Mouse (Mus musculus) forebrain, embryonic 13.5 days (tissue): ENCODE results near the gene D730048I06Rik. TPM values are rescaled to one million over a fixed set of nuclear protein-coding genes. Genes with fewer than 3 reads are reported as not detected.
"Not testable (repeated sequence)": the region's sequence is repeated elsewhere in the genome, so short reads cannot be mapped to it uniquely, and the experiment has no call there.

Experiments
- ATAC-seq: fragments of 200-750 bp; cut with Nextera tagmentation; 2 replicates; pipeline ENCODE4 v1.8.0; 2017
- H3K27ac ChIP-seq: fragments of 300-500 bp; sonication (generic); 2 replicates; pipeline ENCODE4 v1.5.1; 2015; ENCODE audit warnings: inconsistent platforms, mild to moderate bottlenecking, moderate library complexity
- H3K27me3 ChIP-seq: fragments of 300-500 bp; sonication (generic); 2 replicates; pipeline ENCODE4 v1.6.1; 2015; ENCODE audit warnings: mild to moderate bottlenecking, inconsistent platforms
- H3K36me3 ChIP-seq: fragments of 300-500 bp; sonication (generic); 2 replicates; pipeline ENCODE4 v1.6.1; 2015; ENCODE audit warnings: mild to moderate bottlenecking, inconsistent platforms; ENCODE audit not compliant: poor library complexity, severe bottlenecking
- H3K4me1 ChIP-seq: fragments of 300-500 bp; sonication (generic); 2 replicates; pipeline ENCODE4 v1.6.1; 2015; ENCODE audit warnings: inconsistent platforms
- H3K4me2 ChIP-seq: fragments of 300-500 bp; sonication (generic); 2 replicates; pipeline ENCODE4 v1.6.1; 2015; ENCODE audit warnings: inconsistent platforms, mild to moderate bottlenecking, moderate library complexity
- H3K4me3 ChIP-seq: fragments of 300-500 bp; sonication (generic); 2 replicates; pipeline ENCODE4 v1.5.1; 2015; ENCODE audit warnings: mild to moderate bottlenecking, inconsistent platforms
- H3K9ac ChIP-seq: fragments of 300-500 bp; sonication (generic); 2 replicates; pipeline ENCODE4 v1.6.1; 2015; ENCODE audit warnings: mild to moderate bottlenecking, inconsistent platforms
- H3K9me3 ChIP-seq: fragments of 300-500 bp; sonication (generic); replicated peaks from 2 replicates; pipeline ENCODE4 v1.6.1; 2016; ENCODE audit warnings: inconsistent platforms
- WGBS: fragments of 180-500 bp; shearing (Covaris S2); methylation state at CpG from one replicate; pipeline ENCODE4 v1.1.7; 2015; 5-methylcytosine and 5-hydroxymethylcytosine counted together
- polyA plus RNA-seq: library from polyadenylated mRNA; unstranded; fragments of >200 nt; fragmentation: Nextera tagmentation; extraction: Ambion mirVana; gene quantifications from 2 replicates; pipeline ENCODE4 v1.2.1, GENCODE M21; 2015

The D730048I06Rik gene
- not detected in 2 replicates for polyA plus RNA-seq

DNA sequence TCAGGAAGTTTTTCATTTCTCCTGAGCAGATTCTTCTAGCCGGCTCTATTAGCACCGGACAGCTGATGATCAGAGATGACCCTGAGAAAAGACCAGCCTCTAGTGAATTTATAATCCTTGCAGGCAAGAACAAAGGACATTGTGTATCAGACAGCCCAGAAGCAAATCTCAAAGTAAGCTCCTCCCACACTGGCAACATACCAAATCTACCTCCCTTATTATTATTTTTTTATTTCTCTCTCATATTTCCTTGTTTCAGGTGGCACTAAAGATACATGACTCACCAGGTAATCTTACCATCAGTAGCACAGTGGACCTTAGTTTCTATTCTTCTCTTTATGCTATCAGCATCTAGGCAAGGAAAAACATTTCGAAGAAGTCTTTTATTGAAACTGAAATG, at the start of gene D730048I06Rik, which contains the start of gene Gm27235:
TSS of gene D730048I06Rik (minus strand) at position 112 of the 400 bp plus-strand sequence.
TSS of gene Gm27235 (minus strand) at position 101 of the 400 bp plus-strand sequence.
- no peak for ATAC-seq
- Histone ChIP-seq H3K27me3 (no peaks in the 10 kb centered on the region), H3K4me3 (no peak within 1 kb of the TSS), H3K4me2 (no peak within 1 kb of the TSS), H3K9ac (no peak within 1 kb of the TSS), H3K9me3 (peaks cover 23% of the 10 kb centered on the region), H3K27ac (no peak within 1 kb of the TSS), H3K4me1 (no peaks in the 10 kb centered on the region), H3K36me3 (no peaks in the 10 kb centered on the region)
- WGBS, result 88% methylated on average over 3 of the region's 3 CpGs

DNA sequence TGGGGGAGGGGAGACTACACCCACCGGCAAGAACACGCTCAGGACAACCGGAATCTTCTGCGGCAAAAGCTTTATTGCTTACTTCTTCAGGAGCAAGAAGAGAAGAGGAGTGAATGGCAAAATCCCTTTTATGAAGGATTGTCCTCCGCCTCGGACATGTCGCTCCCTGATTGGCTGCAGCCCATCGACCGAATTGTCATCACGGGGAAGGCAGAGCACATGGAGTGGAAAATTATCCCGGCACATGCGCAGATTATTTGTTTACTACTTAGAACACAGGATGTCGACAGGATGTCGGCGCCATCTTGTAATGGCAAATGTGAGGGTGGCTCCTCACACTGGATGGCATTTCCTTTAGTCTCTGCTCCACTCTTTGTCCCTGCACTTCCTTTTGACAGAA, 28.0 kb upstream of the D730048I06Rik start:
- peaks cover 12% of the 10 kb centered on the region for H3K9me3 ChIP-seq
- 91% methylated on average over 15 of the region's 15 CpGs for WGBS
- not testable (repeated sequence) for ATAC-seq, H3K27ac ChIP-seq, H3K27me3 ChIP-seq, H3K4me3 ChIP-seq, H3K4me1 ChIP-seq, H3K9ac ChIP-seq, H3K4me2 ChIP-seq, H3K36me3 ChIP-seq

DNA sequence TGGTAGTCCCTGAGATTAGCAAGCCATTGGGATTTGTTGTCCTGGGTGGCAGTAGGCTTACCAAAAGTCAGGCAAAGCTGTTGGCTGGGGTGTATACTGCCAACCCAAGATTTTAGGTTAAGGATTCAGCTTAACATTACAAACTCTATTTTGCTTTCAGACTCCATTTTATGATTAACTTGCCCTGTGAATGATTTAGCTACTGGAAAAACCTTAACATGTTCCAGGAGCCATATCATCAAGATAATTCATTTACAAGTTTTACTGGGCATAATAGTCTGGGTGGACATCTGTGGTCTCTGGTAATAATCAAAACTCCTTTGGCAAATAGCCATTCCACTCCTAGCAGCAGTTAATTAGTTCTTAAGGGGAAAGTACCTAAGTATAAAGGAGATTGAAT, 8.2 kb upstream of the D730048I06Rik start:
- H3K36me3 ChIP-seq, result no peaks in the 10 kb centered on the region
- no peak overlapping the region for H3K4me3 ChIP-seq
- H3K27me3 ChIP-seq, result no peaks in the 10 kb centered on the region
- no peak overlapping the region for H3K9ac ChIP-seq
- H3K4me1 ChIP-seq, result no peaks in the 10 kb centered on the region
- H3K27ac ChIP-seq, result no peak overlapping the region
- no peak overlapping the region for H3K4me2 ChIP-seq
- no peak for ATAC-seq
- peaks cover 33% of the 10 kb centered on the region for H3K9me3 ChIP-seq

DNA sequence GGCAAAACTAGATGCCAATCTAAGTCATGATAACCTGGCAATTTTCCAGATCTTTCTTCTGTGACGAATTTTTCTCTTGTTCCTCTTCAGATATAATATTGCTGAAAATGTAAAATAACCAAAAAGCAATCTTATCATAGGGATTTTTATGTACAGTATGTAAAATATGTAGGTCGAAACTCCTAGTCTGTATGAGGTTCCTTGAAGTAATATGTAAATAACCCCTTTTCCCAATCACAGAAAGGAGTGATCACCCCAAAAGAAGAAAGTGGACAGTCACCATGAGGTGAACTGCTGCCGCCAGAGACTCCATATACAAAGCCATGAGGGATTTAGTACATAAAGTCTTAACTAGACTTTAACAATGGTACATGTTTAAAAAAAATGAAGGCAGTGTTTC, 11.9 kb downstream of the D730048I06Rik start, which contains the start of gene Gm17727:
TSS of gene Gm17727 (minus strand) at position 101 of the 400 bp plus-strand sequence.
- no peaks in the 10 kb centered on the region for H3K36me3 ChIP-seq
- H3K9me3 ChIP-seq, result peaks cover 20% of the 10 kb centered on the region
- no peak within 1 kb of the TSS for H3K9ac ChIP-seq
- 67% methylated on average over 3 of the region's 3 CpGs for WGBS
- no peak within 1 kb of the TSS for H3K4me3 ChIP-seq
- ATAC-seq, result no peak
- no peak within 1 kb of the TSS for H3K27ac ChIP-seq
- H3K27me3 ChIP-seq, result no peaks in the 10 kb centered on the region
- H3K4me2 ChIP-seq, result no peak within 1 kb of the TSS
- H3K4me1 ChIP-seq, result no peaks in the 10 kb centered on the region

DNA sequence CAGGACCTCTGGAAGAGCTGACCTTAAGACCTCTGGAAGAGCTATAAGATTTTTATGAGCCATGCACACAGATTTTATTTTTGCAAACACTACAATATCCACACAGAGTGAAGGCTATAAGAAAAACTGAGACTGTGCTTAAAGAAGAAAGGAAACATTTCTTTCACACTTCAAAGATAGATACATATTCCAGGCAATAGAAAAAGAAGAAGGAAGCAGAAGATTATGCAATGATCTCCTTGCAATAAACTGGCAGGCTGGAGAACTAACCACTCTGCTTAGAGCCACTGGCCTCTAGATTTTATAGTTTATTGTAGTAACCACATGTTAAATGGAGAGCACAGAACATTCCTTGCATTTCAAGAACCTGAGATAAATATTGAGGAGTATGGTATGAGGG, 33.1 kb downstream of the D730048I06Rik start:
- Histone ChIP-seq H3K4me1 (no peaks in the 10 kb centered on the region), H3K4me3 (no peak overlapping the region), H3K9ac (no peak overlapping the region), H3K27ac (no peak overlapping the region), H3K36me3 (no peaks in the 10 kb centered on the region), H3K27me3 (no peaks in the 10 kb centered on the region), H3K4me2 (no peak overlapping the region), H3K9me3 (peaks cover 8% of the 10 kb centered on the region; the same call in 1 of the 2 replicates)
- ATAC-seq, result no peak

DNA sequence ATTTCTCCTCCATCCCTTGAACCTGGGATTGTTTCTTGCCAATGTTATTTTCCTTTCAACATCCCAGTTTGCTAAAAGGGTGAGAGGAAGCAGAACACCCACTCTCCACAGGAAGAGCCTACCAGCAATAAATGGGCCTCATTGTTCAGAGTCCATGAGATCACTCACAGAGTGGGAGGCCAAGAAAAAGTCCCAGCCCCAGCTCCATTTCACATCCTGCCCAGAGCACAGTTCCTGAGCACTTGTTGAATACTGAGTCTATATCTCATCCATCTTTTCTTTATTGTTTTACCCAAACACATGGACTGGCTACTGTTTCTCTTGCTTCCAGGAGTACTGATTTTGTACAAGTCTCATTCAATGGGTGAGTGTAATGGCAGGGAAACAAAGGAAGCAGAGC, 49.2 kb downstream of the D730048I06Rik start, which contains the start of gene Gm17677:
TSS of gene Gm17677 (plus strand) at position 301 of the 400 bp plus-strand sequence.
- H3K4me3 ChIP-seq, result no peak within 1 kb of the TSS
- ATAC-seq, result no peak
- no peak within 1 kb of the TSS for H3K27ac ChIP-seq
- H3K9me3 ChIP-seq, result peaks cover 12% of the 10 kb centered on the region; the same call in 1 of the 2 replicates
- no peak within 1 kb of the TSS for H3K4me2 ChIP-seq
- no peaks in the 10 kb centered on the region for H3K4me1 ChIP-seq
- no peaks in the 10 kb centered on the region for H3K27me3 ChIP-seq
- H3K9ac ChIP-seq, result no peak within 1 kb of the TSS
- no peaks in the 10 kb centered on the region for H3K36me3 ChIP-seq

Other genes with a start within 250 kb of the D730048I06Rik start
- gene Ddx25, start 231.6 kb downstream of the D730048I06Rik start, polyA plus RNA-seq, result 13.2 and 14.9 TPM in 2 replicates
- 19.3 and 20.0 TPM in 2 replicates for gene Pus3, start 231.5 kb downstream of the D730048I06Rik start, polyA plus RNA-seq
- gene Pate2, start 219.8 kb downstream of the D730048I06Rik start, polyA plus RNA-seq, result 1.6 and 2.1 TPM in 2 replicates
- gene Hyls1, start 219.7 kb downstream of the D730048I06Rik start, polyA plus RNA-seq, result 29.0 and 29.7 TPM in 2 replicates
- gene Pate4, start 178.2 kb downstream of the D730048I06Rik start, polyA plus RNA-seq, result not detected in 2 replicates
- not detected in 2 replicates for gene Pate3, start 141.9 kb downstream of the D730048I06Rik start, polyA plus RNA-seq
- not detected in 2 replicates for gene Pate1, start 102.7 kb downstream of the D730048I06Rik start, polyA plus RNA-seq
- gene Gm17677, start 49.1 kb downstream of the D730048I06Rik start, polyA plus RNA-seq, result not detected in 2 replicates
- not detected in 2 replicates for gene Gm17727, start 12.0 kb downstream of the D730048I06Rik start, polyA plus RNA-seq
- gene Gm27235, start within 50 bp of the D730048I06Rik start, polyA plus RNA-seq, result not detected in 2 replicates
- not detected in 2 replicates for gene 9230110F15Rik, start 54.0 kb upstream of the D730048I06Rik start, polyA plus RNA-seq
- gene 9230113P08Rik, start 118.3 kb upstream of the D730048I06Rik start, polyA plus RNA-seq, result not detected in 2 replicates